Mouse (Mus musculus) limb, embryonic 12.5 days (tissue): Measurements from ENCODE around the gene Pyroxd1. TPM values are rescaled to one million over a fixed set of nuclear protein-coding genes. Genes with fewer than 3 reads are reported as not detected.

Experiments
- ATAC-seq: fragments of 200-750 bp; cut with Nextera tagmentation; 2 replicates; pipeline ENCODE4 v1.8.0; 2017; ENCODE audit warnings: low read depth, moderate TSS enrichment; ENCODE audit not compliant: insufficient number of reproducible peaks, insufficient read depth, low FRiP score, low TSS enrichment
- H3K27ac ChIP-seq: fragments of 300-500 bp; sonication (generic); 2 replicates; pipeline ENCODE4 v1.5.1; 2016; ENCODE audit warnings: mild to moderate bottlenecking, moderate library complexity
- H3K27me3 ChIP-seq: fragments of 300-500 bp; sonication (generic); 2 replicates; pipeline ENCODE4 v1.6.1; 2016; ENCODE audit warnings: mild to moderate bottlenecking, moderate library complexity
- H3K36me3 ChIP-seq: fragments of 300-500 bp; sonication (generic); 2 replicates; pipeline ENCODE4 v1.6.1; 2016; ENCODE audit warnings: mild to moderate bottlenecking, moderate library complexity
- H3K4me1 ChIP-seq: fragments of 300-500 bp; sonication (generic); replicated peaks from 2 replicates; pipeline ENCODE4 v1.6.1; 2016
- H3K4me2 ChIP-seq: fragments of 300-500 bp; sonication (generic); 2 replicates; pipeline ENCODE4 v1.6.1; 2016; ENCODE audit warnings: mild to moderate bottlenecking, moderate library complexity
- H3K4me3 ChIP-seq: fragments of 300-500 bp; sonication (generic); replicated peaks from 2 replicates; pipeline ENCODE4 v1.5.1; 2016; ENCODE audit warnings: mild to moderate bottlenecking
- H3K9ac ChIP-seq: fragments of 300-500 bp; sonication (generic); replicated peaks from 2 replicates; pipeline ENCODE4 v1.6.1; 2016; ENCODE audit warnings: mild to moderate bottlenecking, moderate library complexity
- H3K9me3 ChIP-seq: fragments of 300-500 bp; sonication (generic); 2 replicates; pipeline ENCODE4 v1.6.1; 2016; ENCODE audit warnings: mild to moderate bottlenecking, moderate library complexity
- WGBS: fragments of 180-500 bp; shearing (Covaris S2); methylation state at CpG from one replicate; pipeline ENCODE4 v1.1.7; 2016; 5-methylcytosine and 5-hydroxymethylcytosine counted together
- polyA plus RNA-seq: library from polyadenylated mRNA; unstranded; fragments of >200 nt; fragmentation: Nextera tagmentation; extraction: Ambion mirVana; gene quantifications from 2 replicates; pipeline ENCODE4 v1.2.1, GENCODE M21; 2016

Gene Pyroxd1
- polyA plus RNA-seq, 1 experiment from 2014 or later: 17.6 TPM

- H3K27me3 ChIP-seq: no peaks in the 10 kb centered on the region
- peaks cover 9% of the 10 kb centered on the region for H3K4me1 ChIP-seq
- ATAC-seq: no peak
- no peak overlapping the region for H3K27ac ChIP-seq
- no peak overlapping the region for H3K4me2 ChIP-seq
- 98% methylated on average over 5 of the region's 5 CpGs for WGBS
- H3K9me3 ChIP-seq: no peaks in the 10 kb centered on the region
- H3K36me3 ChIP-seq: peaks cover 39% of the 10 kb centered on the region
- H3K9ac ChIP-seq: no peak overlapping the region
- no peak overlapping the region for H3K4me3 ChIP-seq
Observed at GRCm38 (mm10) chr6:142394669-142395068, 49.2 kb downstream of the Pyroxd1 start.

- ATAC-seq: no peak
- Histone ChIP-seq H3K4me2 (no peak overlapping the region), H3K9me3 (no peaks in the 10 kb centered on the region), H3K4me3 (no peak overlapping the region), H3K4me1 (peaks cover 9% of the 10 kb centered on the region), H3K9ac (no peak overlapping the region), H3K36me3 (peaks cover 47% of the 10 kb centered on the region), H3K27ac (no peak overlapping the region), H3K27me3 (no peaks in the 10 kb centered on the region)
- 93% methylated on average over 6 of the region's 6 CpGs for WGBS
Observed at GRCm38 (mm10) chr6:142395756-142396155, 50.3 kb downstream of the Pyroxd1 start.

GRCm38 (mm10) chr6:142411140-142411539, 65.7 kb downstream of the Pyroxd1 start:
- Histone ChIP-seq H3K36me3 (no peaks in the 10 kb centered on the region), H3K4me1 (peaks cover 4% of the 10 kb centered on the region), H3K27ac (no peak overlapping the region), H3K9ac (no peak overlapping the region), H3K4me2 (no peak overlapping the region), H3K4me3 (no peak overlapping the region), H3K9me3 (no peaks in the 10 kb centered on the region), H3K27me3 (peaks cover 42% of the 10 kb centered on the region)
- ATAC-seq: no peak
- WGBS: 26% methylated on average over 1 of the region's 1 CpGs

Other genes starting within 250 kb of the Pyroxd1 start
- gene Slco1a6, start 137.1 kb upstream of the Pyroxd1 start, polyA plus RNA-seq: not detected in 2 replicates
- gene Iapp, start 47.2 kb upstream of the Pyroxd1 start, polyA plus RNA-seq: not detected in 2 replicates
- gene Slco1a5, start 22.7 kb upstream of the Pyroxd1 start, polyA plus RNA-seq: not detected in 2 replicates
- 29.7 and 32.2 TPM in 2 replicates for gene Recql, start 41.4 kb downstream of the Pyroxd1 start, polyA plus RNA-seq
- gene Golt1b, start 41.6 kb downstream of the Pyroxd1 start, polyA plus RNA-seq: 116 and 118 TPM in 2 replicates
- gene Spx, start 67.8 kb downstream of the Pyroxd1 start, polyA plus RNA-seq: 1.2 and 1.7 TPM in 2 replicates
- not detected in 2 replicates for gene Gys2, start 127.5 kb downstream of the Pyroxd1 start, polyA plus RNA-seq
- 480 and 486 TPM in 2 replicates for gene Ldhb, start 162.3 kb downstream of the Pyroxd1 start, polyA plus RNA-seq
- 0.44 and 0.59 TPM in 2 replicates for gene Kcnj8, start 226.0 kb downstream of the Pyroxd1 start, polyA plus RNA-seq